Mouse (Mus musculus) limb, embryonic 10.5 days (tissue): Measurements from ENCODE around the gene Tnks2. TPM values are rescaled to one million over a fixed set of nuclear protein-coding genes. Genes with fewer than 3 reads are reported as not detected.

Source experiments
- DNase-seq: peaks from one replicate; pipeline ENCODE4 v3.0.0-alpha.2; 2017; ENCODE audit warnings: low spot score
- H3K27ac ChIP-seq: fragments of 300-500 bp; sonication (generic); 2 replicates; pipeline ENCODE4 v1.5.1; 2016; ENCODE audit warnings: mild to moderate bottlenecking
- H3K27me3 ChIP-seq: fragments of 300-500 bp; sonication (generic); 2 replicates; pipeline ENCODE4 v1.6.1; 2016; ENCODE audit warnings: low read depth, mild to moderate bottlenecking; ENCODE audit not compliant: poor library complexity, severe bottlenecking
- H3K36me3 ChIP-seq: fragments of 300-500 bp; sonication (generic); 2 replicates; pipeline ENCODE4 v1.6.1; 2016; ENCODE audit warnings: mild to moderate bottlenecking, moderate library complexity
- H3K4me1 ChIP-seq: fragments of 300-500 bp; sonication (generic); 2 replicates; pipeline ENCODE4 v1.6.1; 2016
- H3K4me3 ChIP-seq: fragments of 300-500 bp; sonication (generic); 2 replicates; pipeline ENCODE4 v1.5.1; 2016; ENCODE audit warnings: mild to moderate bottlenecking, moderate library complexity
- H3K9me3 ChIP-seq: fragments of 300-500 bp; sonication (generic); replicated peaks from 2 replicates; pipeline ENCODE4 v1.6.1; 2016; ENCODE audit warnings: mild to moderate bottlenecking
- WGBS: fragments of 180-500 bp; shearing (Covaris S2); methylation state at CpG from one replicate; pipeline ENCODE4 v1.1.7; 2016; 5-methylcytosine and 5-hydroxymethylcytosine counted together
- polyA plus RNA-seq: library from polyadenylated mRNA; unstranded; fragments of >200 nt; fragmentation: Nextera tagmentation; extraction: Ambion mirVana; gene quantifications from 2 replicates; pipeline ENCODE4 v1.2.1, GENCODE M21; 2016

Tnks2 gene
- polyA plus RNA-seq, 1 experiment from 2014 or later, result 71.8 TPM

DNA sequence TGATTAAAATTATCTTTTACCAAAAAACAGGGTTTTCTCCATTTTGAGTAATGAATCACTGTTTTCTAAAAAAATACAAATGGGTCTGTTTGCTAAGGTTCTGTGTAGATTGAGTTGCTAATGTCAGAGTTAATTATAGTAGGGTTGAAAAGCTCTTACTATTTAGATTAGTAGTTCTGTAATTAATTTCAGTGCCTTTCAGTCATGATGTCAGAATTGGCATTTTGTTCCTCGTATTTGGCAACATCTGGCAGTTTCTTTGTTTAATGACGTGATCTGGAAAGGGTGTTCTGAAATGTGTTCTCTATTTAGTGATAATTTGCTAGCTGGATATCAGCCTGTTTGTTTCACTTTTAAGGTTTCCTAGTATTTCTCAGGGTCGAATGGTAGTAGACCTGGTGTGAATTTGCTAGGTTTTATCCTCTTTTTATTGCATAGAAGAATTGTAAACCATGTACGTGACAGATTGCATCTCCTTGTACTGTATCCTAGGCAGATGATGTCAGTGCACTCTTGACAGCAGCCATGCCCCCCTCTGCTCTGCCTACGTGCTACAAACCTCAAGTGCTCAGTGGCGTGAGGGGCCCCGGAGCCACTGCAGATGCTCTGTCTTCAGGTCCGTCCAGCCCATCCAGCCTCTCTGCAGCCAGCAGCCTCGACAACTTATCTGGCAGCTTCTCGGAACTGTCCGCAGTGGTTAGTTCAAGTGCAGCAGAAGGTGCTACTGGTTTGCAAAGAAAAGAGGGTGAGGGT lies 44.9 kb downstream of the Tnks2 start:
- DNase-seq, result no peak
- WGBS, result 80% methylated on average over 11 of the region's 11 CpGs
- Histone ChIP-seq H3K4me3 (no peak overlapping the region), H3K27ac (no peak overlapping the region), H3K36me3 (peaks cover 100% of the 10 kb centered on the region), H3K27me3 (no peaks in the 10 kb centered on the region), H3K4me1 (no peaks in the 10 kb centered on the region), H3K9me3 (no peaks in the 10 kb centered on the region)

DNA sequence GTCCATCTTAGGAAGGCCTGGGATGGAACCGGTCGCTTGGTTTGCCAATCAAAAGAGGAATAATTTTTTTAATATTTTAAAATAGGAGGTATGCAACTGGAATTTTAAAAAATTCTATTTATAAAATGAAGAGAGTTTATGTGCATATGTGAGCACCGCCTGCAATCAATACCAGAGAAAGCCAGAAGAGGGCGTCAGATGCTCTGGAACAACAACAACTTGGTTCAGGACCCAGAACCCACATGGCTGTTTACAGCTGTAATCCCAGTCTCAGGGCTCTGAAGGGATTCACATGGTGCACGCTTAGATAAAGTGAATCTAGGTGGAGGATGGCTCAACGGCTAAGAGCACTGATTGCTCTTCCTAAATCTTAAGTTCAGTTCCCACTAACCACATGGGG lies 49.1 kb downstream of the Tnks2 start:
- DNase-seq, result no peak
- Histone ChIP-seq H3K27me3 (no peaks in the 10 kb centered on the region), H3K4me3 (no peak overlapping the region), H3K36me3 (peaks cover 99% of the 10 kb centered on the region), H3K4me1 (no peaks in the 10 kb centered on the region), H3K9me3 (no peaks in the 10 kb centered on the region), H3K27ac (no peak overlapping the region)
- WGBS, result 82% methylated on average over 6 of the region's 6 CpGs

DNA sequence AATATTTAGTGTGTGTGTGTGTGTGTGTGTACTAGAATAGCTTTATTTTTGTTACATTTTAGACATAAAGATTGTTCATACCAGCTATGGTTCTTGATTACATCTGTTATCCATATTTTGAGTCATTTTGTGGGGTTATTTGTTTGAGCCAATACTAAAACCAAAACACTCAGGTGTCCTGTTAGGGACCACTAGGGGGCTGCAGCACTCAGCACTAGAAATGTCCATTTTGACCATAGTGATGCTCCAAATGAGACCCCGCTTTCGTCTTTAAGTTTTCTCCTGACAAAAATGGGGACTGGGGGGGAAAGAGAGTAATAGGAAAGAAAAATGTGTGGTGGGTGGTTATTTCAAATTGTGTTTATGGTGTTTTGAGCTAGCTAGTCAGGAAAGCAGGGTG lies 52.3 kb downstream of the Tnks2 start:
- no peak for DNase-seq
- Histone ChIP-seq H3K4me1 (no peaks in the 10 kb centered on the region), H3K27me3 (no peaks in the 10 kb centered on the region), H3K9me3 (no peaks in the 10 kb centered on the region), H3K4me3 (no peak overlapping the region), H3K27ac (no peak overlapping the region), H3K36me3 (peaks cover 98% of the 10 kb centered on the region)
- WGBS, result 93% methylated on average over 2 of the region's 2 CpGs

DNA sequence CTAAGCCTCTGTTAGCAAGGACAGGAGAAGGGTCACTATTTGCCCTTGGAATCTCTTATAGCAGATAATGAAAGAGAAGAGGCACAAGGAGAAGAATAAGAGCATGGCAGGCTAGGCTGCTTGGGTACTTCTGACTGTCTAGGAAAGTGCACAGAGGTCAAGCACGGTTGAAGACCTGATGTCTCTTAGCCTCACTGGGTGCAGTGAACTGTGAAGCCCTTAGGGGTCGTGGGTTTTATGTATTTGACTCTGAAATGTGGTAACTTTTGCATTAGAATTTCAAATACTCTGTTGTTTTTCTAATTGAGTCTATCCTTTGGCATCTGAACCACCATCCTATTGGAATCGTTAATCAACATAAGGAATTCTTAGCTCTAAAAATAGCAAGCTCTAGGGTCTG lies 53.7 kb downstream of the Tnks2 start:
- no peaks in the 10 kb centered on the region for H3K4me1 ChIP-seq
- no peak overlapping the region for H3K4me3 ChIP-seq
- H3K36me3 ChIP-seq, result peaks cover 98% of the 10 kb centered on the region
- no peaks in the 10 kb centered on the region for H3K27me3 ChIP-seq
- no peak overlapping the region for H3K27ac ChIP-seq
- DNase-seq, result no peak
- no peaks in the 10 kb centered on the region for H3K9me3 ChIP-seq
- 94% methylated on average over 3 of the region's 3 CpGs for WGBS

DNA sequence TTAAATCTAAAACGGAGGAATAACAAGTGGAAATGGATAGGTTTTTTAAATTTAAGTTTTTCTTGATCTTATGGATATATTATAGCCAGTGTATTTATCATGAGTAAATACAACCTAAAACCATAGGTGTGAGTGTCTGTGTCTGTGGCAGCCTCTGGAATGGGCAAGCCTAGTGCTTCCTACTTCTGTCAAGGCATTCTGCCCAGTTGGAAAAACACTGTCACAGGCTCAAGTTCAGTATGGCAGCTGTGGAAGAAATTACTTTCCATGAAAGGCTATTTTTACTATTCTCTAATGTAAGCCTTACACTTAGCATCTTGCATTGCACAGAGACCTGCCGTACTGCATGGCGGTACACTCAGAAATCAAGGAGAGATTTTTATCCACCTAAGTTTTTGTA lies 57.7 kb downstream of the Tnks2 start:
- Histone ChIP-seq H3K27ac (no peak overlapping the region), H3K36me3 (peaks cover 82% of the 10 kb centered on the region), H3K4me1 (peaks cover 4% of the 10 kb centered on the region), H3K4me3 (no peak overlapping the region), H3K9me3 (no peaks in the 10 kb centered on the region), H3K27me3 (no peaks in the 10 kb centered on the region)
- 94% methylated on average over 3 of the region's 3 CpGs for WGBS
- no peak for DNase-seq

DNA sequence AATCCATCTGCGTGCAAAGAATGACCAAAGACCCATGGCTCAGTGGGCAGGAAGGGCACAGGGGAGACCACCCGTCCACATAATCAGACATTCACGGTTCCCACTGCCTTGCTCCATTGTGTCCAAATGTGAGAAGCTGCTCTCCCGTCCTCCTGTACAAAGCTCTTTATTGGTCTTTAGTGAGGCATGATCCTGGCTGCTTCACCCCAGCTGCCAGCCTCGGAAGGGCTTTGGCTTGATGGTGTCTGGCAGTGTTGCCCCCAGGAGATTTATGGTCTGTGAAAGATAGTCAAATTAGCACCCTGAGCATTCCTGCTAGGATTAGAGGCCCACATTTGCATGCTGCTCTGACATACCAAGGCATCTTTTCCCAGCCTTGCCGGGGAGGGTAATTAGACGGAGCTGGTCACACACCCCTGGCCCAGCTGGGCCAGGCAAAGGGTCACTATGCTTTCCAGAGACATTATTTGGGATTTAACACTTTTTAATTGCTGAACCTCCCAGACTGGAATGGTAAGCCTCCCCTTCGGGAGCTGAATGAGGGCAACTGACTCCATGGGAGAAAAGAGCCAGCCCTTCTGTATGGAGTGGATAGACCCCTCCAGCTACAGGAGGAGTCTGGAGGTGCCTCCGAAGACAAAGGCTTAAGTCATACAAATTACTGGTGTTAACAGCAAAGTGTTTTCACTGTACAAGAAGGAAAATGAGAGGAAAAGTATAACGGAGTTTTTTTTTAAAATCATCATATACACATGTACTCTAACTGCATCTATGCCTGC lies 62.9 kb downstream of the Tnks2 start:
- DNase-seq, result no peak

DNA sequence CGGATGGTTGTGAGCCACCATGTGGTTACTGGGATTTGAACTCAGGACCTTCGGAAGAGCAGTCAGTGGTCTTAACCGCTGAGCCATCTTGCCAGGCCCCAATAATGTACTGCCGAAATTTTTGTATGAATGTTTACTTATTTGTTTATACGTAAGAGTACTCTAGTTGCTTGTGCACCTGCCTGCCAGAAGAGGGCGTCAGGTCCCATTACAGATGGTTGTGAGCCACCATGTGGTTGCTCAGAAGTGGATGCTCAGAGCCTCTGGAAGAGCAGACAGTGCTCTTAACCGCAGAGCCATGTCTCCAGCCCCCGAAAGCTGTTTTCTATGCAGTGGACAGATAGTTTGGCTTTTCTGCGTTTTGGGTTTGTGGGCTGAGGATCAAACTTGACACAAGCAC lies 63.7 kb downstream of the Tnks2 start:
- Histone ChIP-seq H3K4me1 (peaks cover 10% of the 10 kb centered on the region), H3K36me3 (peaks cover 24% of the 10 kb centered on the region), H3K27ac (no peak overlapping the region), H3K9me3 (no peaks in the 10 kb centered on the region), H3K4me3 (no peak overlapping the region), H3K27me3 (no peaks in the 10 kb centered on the region)
- DNase-seq, result no peak
- WGBS, result 46% methylated on average over 9 of the region's 9 CpGs

More for the DNA sequence above, 62.9 kb downstream of the Tnks2 start:
- WGBS, result 14% methylated on average over 10 of the region's 10 CpGs
- Histone ChIP-seq H3K4me1 (peaks cover 10% of the 10 kb centered on the region), H3K9me3 (no peaks in the 10 kb centered on the region), H3K27me3 (no peaks in the 10 kb centered on the region), H3K4me3 (no peak overlapping the region), H3K36me3 (peaks cover 32% of the 10 kb centered on the region), H3K27ac (no peak overlapping the region)

DNA sequence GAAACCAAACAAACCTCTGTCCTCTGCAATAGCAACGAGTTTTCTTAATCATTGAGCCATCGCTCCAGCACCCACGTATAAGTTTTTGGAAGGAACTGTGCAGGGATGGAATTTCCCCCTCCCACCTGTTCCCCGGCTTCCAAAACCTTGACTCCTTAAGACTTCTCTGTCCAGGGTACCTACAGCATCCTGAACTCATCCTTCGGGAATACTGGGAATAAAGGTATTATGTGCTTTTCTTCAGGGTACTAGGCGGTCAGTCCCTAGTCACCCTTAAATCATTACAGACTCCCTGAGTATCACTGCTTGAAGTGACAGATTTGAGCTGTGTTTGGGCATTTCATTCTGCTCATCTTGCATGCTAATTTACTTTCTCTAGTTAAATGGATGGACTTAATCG lies 69.3 kb downstream of the Tnks2 start:
- no peak for DNase-seq
- H3K4me3 ChIP-seq, result peak overlapping the region; percentile 61
- WGBS, result 54% methylated on average over 7 of the region's 7 CpGs
- H3K4me1 ChIP-seq, result peaks cover 13% of the 10 kb centered on the region
- no peaks in the 10 kb centered on the region for H3K9me3 ChIP-seq
- H3K27ac ChIP-seq, result peak overlapping the region; percentile 92
- H3K36me3 ChIP-seq, result no peaks in the 10 kb centered on the region
- H3K27me3 ChIP-seq, result no peaks in the 10 kb centered on the region

DNA sequence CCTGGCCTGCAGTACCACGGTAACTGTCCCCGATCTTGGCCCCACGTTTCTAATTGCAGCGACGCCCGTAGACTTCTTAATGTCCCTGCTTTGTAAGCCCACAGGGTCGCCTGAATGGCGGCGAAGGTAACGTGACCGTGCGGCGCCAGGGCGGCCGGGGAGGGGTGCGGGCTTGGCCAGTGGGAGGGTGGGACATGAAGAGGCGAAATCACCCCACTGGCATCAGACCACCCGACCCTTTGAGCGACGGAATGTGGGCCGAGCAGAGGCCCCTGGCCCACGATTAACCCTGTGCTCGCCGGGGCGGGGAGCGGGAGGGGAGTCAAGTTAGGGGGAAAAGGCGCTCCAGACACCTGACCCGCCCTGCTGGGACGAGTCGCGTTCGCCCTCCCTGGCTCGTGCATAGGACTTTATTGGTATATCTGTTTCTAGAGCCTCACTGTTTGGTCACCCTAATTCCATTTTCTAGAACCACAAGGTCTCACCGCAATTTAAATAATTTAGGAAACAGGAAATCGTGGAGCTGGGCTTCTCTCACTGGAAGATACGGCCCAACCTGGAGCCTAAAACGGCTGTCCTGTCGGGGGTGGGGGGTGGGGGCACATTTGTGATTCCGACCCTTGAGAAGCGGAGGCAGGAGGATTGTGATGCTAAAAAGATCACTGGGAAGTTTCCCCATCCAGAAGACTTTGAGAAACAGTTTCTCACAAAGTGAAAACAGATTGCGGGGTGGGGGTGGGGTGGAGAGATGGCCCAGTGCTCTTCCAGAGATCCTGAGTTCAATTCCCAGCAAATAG lies 70.4 kb downstream of the Tnks2 start:
- Histone ChIP-seq H3K27me3 (no peaks in the 10 kb centered on the region), H3K36me3 (no peaks in the 10 kb centered on the region), H3K4me3 (peak overlapping the region; percentile 61), H3K27ac (peak overlapping the region; percentile 92), H3K4me1 (peaks cover 13% of the 10 kb centered on the region), H3K9me3 (no peaks in the 10 kb centered on the region)
- DNase-seq, result peak; percentile 88
- WGBS, result 1% methylated on average over 41 of the region's 41 CpGs

DNA sequence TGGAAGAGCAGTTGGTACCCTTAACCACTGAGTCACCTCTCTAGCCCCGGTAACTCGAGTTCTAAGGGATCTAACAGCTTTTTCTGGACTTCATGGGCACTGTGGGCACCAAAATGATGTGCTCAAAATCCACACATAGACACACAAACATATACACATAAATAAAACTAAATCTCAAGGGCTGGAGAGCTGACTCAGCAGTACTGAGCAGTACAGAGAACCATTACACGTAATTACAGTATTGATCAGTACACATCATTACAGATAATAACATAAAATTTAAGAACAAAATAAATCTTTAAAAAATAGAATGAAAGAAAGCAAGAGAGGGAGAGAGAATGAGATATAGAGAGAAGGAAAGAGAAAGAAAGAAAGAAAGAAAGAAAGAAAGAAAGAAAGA lies 75.1 kb downstream of the Tnks2 start:
- DNase-seq, result no peak
- WGBS, result 78% methylated on average over 3 of the region's 3 CpGs
- no peaks in the 10 kb centered on the region for H3K36me3 ChIP-seq
- no peaks in the 10 kb centered on the region for H3K27me3 ChIP-seq
- no peaks in the 10 kb centered on the region for H3K9me3 ChIP-seq
- H3K4me3 ChIP-seq, result no peak overlapping the region
- H3K4me1 ChIP-seq, result peaks cover 4% of the 10 kb centered on the region
- no peak overlapping the region for H3K27ac ChIP-seq

DNA sequence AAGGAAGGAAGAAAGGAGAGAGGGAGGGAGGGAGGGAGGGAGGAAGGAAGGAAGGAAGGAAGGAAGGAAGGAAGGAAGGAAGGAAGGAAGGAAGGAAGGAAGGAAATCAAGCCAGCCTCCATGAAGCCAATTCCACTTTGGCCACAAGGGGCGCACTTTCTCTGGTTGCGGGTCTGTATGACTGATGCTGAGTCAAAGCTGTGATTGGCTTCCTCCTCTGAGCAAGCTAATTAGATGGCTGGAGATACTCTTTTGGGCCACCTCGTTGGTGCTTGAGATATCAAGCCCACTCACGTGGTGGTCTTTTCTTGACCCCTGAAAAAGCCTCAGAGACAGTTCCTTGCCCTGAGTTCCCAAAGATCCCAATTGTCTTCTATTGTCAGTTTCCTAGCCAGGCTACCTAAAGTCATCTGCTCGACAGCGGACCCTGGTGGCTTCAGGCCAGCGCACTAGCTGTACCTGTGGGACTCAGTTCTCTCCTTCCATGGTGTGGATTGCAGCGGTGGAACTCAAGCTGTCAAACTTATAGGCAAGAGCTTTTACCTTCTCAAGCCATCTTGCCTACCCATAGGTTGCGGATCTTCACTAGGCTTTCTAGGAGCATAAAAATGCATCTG lies 75.8 kb downstream of the Tnks2 start:
- H3K27me3 ChIP-seq, result no peaks in the 10 kb centered on the region
- H3K27ac ChIP-seq, result no peak overlapping the region
- H3K9me3 ChIP-seq, result no peaks in the 10 kb centered on the region
- H3K36me3 ChIP-seq, result no peaks in the 10 kb centered on the region
- H3K4me3 ChIP-seq, result no peak overlapping the region
- peak; percentile 83 for DNase-seq
- WGBS, result 23% methylated on average over 9 of the region's 9 CpGs
- H3K4me1 ChIP-seq, result peaks cover under 1% of the 10 kb centered on the region; the same call in 1 of the 2 replicates

DNA sequence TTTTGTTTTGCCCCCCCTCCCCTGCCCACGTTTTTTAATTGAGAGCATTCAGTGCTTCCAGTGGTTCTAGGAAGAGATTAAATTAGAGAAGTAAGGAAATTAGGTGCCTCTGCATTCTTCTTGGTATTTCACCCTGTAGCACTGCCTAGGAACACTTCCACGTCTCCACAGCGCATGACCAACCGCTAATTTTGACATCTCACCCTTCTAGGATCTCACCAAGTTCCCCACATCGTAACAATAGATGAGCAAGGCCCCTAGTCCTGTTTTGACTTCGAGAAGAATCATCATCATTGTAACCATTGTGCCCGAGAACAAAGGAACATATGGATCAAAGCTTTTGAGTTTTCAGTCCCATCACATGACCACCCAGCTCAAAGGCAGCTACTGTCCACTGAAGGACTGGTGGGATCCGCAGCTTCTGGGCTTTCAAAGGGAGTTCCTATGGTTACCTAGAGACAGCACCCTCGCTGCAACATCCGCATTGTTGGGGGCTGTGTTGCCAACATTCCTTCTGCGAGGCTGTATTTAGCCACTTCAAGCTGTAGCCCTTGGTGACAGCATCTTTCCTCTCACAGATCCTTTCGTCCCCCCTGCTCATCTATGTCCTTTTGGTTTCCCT lies 76.5 kb downstream of the Tnks2 start:
- no peaks in the 10 kb centered on the region for H3K27me3 ChIP-seq
- no peaks in the 10 kb centered on the region for H3K4me1 ChIP-seq
- WGBS, result 59% methylated on average over 12 of the region's 12 CpGs
- H3K36me3 ChIP-seq, result no peaks in the 10 kb centered on the region
- no peak for DNase-seq
- no peak overlapping the region for H3K4me3 ChIP-seq
- no peaks in the 10 kb centered on the region for H3K9me3 ChIP-seq
- H3K27ac ChIP-seq, result no peak overlapping the region
